Mouse (Mus musculus) ES-E14 (cell line): Measurements from ENCODE around the gene Tmem185b.

ENCODE experiments used
- HCFC1 ChIP-seq: IDR thresholded peaks from 2 replicates; pipeline ENCODE4 v1.6.1; 2012; ENCODE audit warnings: low read length, inconsistent platforms, borderline replicate concordance; ENCODE audit not compliant: insufficient read depth
- MAFK ChIP-seq: IDR thresholded peaks from 2 replicates; pipeline ENCODE4 v1.6.1; 2014; ENCODE audit warnings: mild to moderate bottlenecking, low read depth, low read length, inconsistent platforms; ENCODE audit not compliant: insufficient read depth
- ZC3H11A ChIP-seq: IDR thresholded peaks from 2 replicates; pipeline ENCODE4 v1.6.1; 2012; ENCODE audit warnings: low read depth, mild to moderate bottlenecking, inconsistent platforms, low read length, borderline replicate concordance

DNA sequence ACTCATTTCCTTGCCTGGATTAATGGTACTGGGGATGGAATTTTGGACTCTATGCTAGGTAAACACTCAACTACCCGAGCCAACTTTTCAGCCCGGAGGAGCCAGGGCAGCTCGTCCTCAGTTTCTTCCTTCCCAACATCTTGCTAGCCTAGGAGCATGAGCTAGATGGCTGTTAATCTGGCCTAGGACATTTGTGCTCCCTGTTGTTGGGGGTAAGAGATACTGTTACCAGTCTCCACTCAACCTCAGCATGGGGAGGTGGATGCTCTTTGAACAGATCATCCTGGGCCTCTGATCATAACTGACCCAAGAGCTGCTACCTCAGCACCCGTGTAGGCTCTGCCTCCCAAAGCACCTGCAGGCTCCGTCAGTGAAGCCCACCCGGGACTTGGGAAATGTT is 17.4 kb downstream of the Tmem185b start:
- TF ChIP-seq MAFK (no peak), ZC3H11A (no peak), HCFC1 (no peak)
